Mouse (Mus musculus): Measurements from ENCODE around the gene Pip5k1a. TPM values are rescaled to one million over a fixed set of nuclear protein-coding genes. Genes with fewer than 3 reads are reported as not detected.
"Not testable (repeated sequence)": the region's sequence is repeated elsewhere in the genome, so short reads cannot be mapped to it uniquely, and the experiment has no call there.

Pip5k1a gene
- polyA plus RNA-seq, 1 experiment from 2014 or later, result 20.6 TPM

GRCm38 (mm10) chr3:95029291-95029827, 77.4 kb downstream of the Pip5k1a start:
- Histone ChIP-seq H3K36me3 (ENCODE audit: poor library complexity, severe bottlenecking) (peaks cover 47% of the 10 kb centered on the region), H3K4me1 (peaks cover 14% of the 10 kb centered on the region)
- not testable (repeated sequence) for H3K27me3 ChIP-seq; H3K27ac ChIP-seq; H3K4me2 ChIP-seq; ATAC-seq; H3K9ac ChIP-seq; H3K9me3 ChIP-seq (replicated peaks); H3K4me3 ChIP-seq
- 77% methylated on average over 3 of the region's 3 CpGs for WGBS

DNA sequence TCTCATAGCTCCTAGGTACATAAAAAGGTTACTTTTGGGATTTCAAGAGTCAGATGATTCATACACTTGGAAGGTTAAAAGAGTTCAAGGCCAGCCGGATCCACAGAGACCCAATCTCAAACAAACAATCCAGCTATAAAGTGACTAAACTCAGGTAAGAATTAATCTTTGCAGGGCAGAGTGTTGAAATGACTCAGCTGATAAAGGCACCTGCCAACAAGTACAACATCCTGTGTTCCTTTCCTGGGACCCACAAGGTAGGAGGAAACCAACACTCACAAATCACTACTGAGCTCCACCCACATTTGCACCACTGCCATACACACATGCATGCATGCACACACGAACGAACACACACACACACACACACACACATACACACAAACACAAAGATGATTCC, 78.1 kb downstream of the Pip5k1a start:
- Histone ChIP-seq H3K9me3 (replicated peaks) (no peaks in the 10 kb centered on the region), H3K4me3 (no peak overlapping the region), H3K9ac (no peak overlapping the region), H3K36me3 (ENCODE audit: poor library complexity, severe bottlenecking) (peaks cover 40% of the 10 kb centered on the region), H3K4me2 (no peak overlapping the region), H3K27me3 (no peaks in the 10 kb centered on the region), H3K4me1 (peaks cover 14% of the 10 kb centered on the region), H3K27ac (no peak overlapping the region)
- WGBS, result 92% methylated on average over 3 of the region's 3 CpGs
- ATAC-seq, result no peak

GRCm38 (mm10) chr3:95027701-95028100, 79.0 kb downstream of the Pip5k1a start:
- peak overlapping the region; percentile 2; the same call in 1 of the 2 replicates for H3K27ac ChIP-seq

GRCm38 (mm10) chr3:95027057-95027645, 79.6 kb downstream of the Pip5k1a start:
- Histone ChIP-seq H3K9ac (no peak overlapping the region), H3K4me2 (no peak overlapping the region), H3K4me1 (peaks cover 14% of the 10 kb centered on the region), H3K36me3 (ENCODE audit: poor library complexity, severe bottlenecking) (peaks cover 26% of the 10 kb centered on the region), H3K4me3 (no peak overlapping the region), H3K9me3 (replicated peaks) (no peaks in the 10 kb centered on the region), H3K27ac (peak overlapping the region; percentile 2; the same call in 1 of the 2 replicates), H3K27me3 (no peaks in the 10 kb centered on the region)
- WGBS, result 55% methylated on average over 5 of the region's 5 CpGs
- no peak for ATAC-seq

More at GRCm38 (mm10) chr3:95027701-95028100, 79.0 kb downstream of the Pip5k1a start:
- no peak overlapping the region for H3K4me3 ChIP-seq
- 72% methylated on average over 5 of the region's 5 CpGs for WGBS
- peaks cover 14% of the 10 kb centered on the region for H3K4me1 ChIP-seq
- H3K36me3 ChIP-seq (ENCODE audit: poor library complexity, severe bottlenecking), result peaks cover 31% of the 10 kb centered on the region
- peak; percentile 79 for ATAC-seq
- no peaks in the 10 kb centered on the region for H3K27me3 ChIP-seq
- no peak overlapping the region for H3K9ac ChIP-seq
- no peak overlapping the region for H3K4me2 ChIP-seq
- no peaks in the 10 kb centered on the region for H3K9me3 ChIP-seq (replicated peaks)

GRCm38 (mm10) chr3:95025202-95025601, 81.5 kb downstream of the Pip5k1a start:
- 51% methylated on average over 5 of the region's 5 CpGs for WGBS

GRCm38 (mm10) chr3:95024551-95024950, 82.2 kb downstream of the Pip5k1a start:
- no peaks in the 10 kb centered on the region for H3K27me3 ChIP-seq
- 26% methylated on average over 11 of the region's 11 CpGs for WGBS
- no peak overlapping the region for H3K9ac ChIP-seq

More at GRCm38 (mm10) chr3:95025202-95025601, 81.5 kb downstream of the Pip5k1a start:
- no peak overlapping the region for H3K4me3 ChIP-seq
- peaks cover 6% of the 10 kb centered on the region for H3K36me3 ChIP-seq (ENCODE audit: poor library complexity, severe bottlenecking)
- no peaks in the 10 kb centered on the region for H3K27me3 ChIP-seq
- no peak overlapping the region for H3K4me2 ChIP-seq
- H3K9ac ChIP-seq, result no peak overlapping the region
- H3K4me1 ChIP-seq, result peaks cover 14% of the 10 kb centered on the region
- ATAC-seq, result no peak
- H3K27ac ChIP-seq, result no peak overlapping the region
- no peaks in the 10 kb centered on the region for H3K9me3 ChIP-seq (replicated peaks)

GRCm38 (mm10) chr3:95020956-95021355, 85.8 kb downstream of the Pip5k1a start:
- not testable (repeated sequence) for H3K9ac ChIP-seq; H3K4me3 ChIP-seq; H3K27me3 ChIP-seq; ATAC-seq; H3K4me2 ChIP-seq; H3K9me3 ChIP-seq (replicated peaks); H3K36me3 ChIP-seq (ENCODE audit: poor library complexity, severe bottlenecking); H3K27ac ChIP-seq
- H3K4me1 ChIP-seq, result peaks cover 18% of the 10 kb centered on the region
- WGBS, result 93% methylated on average over 5 of the region's 5 CpGs

More at GRCm38 (mm10) chr3:95024551-95024950, 82.2 kb downstream of the Pip5k1a start:
- H3K4me1 ChIP-seq, result peaks cover 14% of the 10 kb centered on the region
- no peak overlapping the region for H3K4me3 ChIP-seq
- no peak overlapping the region for H3K27ac ChIP-seq
- ATAC-seq, result no peak
- no peaks in the 10 kb centered on the region for H3K9me3 ChIP-seq (replicated peaks)
- H3K4me2 ChIP-seq, result no peak overlapping the region
- H3K36me3 ChIP-seq (ENCODE audit: poor library complexity, severe bottlenecking), result no peaks in the 10 kb centered on the region

- Histone ChIP-seq H3K4me1 (peaks cover 16% of the 10 kb centered on the region), H3K27me3 (no peaks in the 10 kb centered on the region), H3K4me3 (no peak overlapping the region), H3K36me3 (ENCODE audit: poor library complexity, severe bottlenecking) (no peaks in the 10 kb centered on the region), H3K27ac (no peak overlapping the region), H3K9ac (no peak overlapping the region), H3K4me2 (no peak overlapping the region), H3K9me3 (replicated peaks) (no peaks in the 10 kb centered on the region)
- ATAC-seq, result no peak
- WGBS, result 87% methylated on average over 2 of the region's 2 CpGs
Measured at GRCm38 (mm10) chr3:95018741-95019140, 88.0 kb downstream of the Pip5k1a start.

DNA sequence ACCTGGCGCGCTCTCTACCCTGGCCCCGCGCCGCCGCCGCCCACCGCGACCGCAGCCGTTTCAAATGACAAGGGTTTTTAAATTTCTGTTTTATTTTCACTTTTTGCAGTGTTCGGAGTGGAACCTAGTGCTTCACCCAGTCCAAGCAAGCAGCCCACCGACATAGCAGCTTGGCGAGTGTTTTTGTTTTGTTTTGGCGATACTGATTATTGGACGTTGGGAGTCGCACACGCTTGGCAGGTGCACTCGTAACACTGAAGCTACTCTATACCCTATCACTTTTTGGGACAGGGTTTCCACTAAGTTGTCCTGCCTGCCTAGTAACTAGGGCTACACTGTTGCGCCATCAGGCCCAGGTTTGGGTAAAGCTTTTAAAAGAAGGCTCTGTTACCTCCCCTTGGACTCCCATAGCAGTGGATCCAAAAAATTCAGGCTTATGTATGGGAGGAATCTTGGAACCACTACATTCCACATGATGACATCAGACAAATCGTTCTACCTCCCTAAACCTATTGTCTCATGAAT, 90.1 kb downstream of the Pip5k1a start:
- WGBS, result 4% methylated on average over 21 of the region's 21 CpGs
- H3K36me3 ChIP-seq (ENCODE audit: poor library complexity, severe bottlenecking), result peaks cover 9% of the 10 kb centered on the region

DNA sequence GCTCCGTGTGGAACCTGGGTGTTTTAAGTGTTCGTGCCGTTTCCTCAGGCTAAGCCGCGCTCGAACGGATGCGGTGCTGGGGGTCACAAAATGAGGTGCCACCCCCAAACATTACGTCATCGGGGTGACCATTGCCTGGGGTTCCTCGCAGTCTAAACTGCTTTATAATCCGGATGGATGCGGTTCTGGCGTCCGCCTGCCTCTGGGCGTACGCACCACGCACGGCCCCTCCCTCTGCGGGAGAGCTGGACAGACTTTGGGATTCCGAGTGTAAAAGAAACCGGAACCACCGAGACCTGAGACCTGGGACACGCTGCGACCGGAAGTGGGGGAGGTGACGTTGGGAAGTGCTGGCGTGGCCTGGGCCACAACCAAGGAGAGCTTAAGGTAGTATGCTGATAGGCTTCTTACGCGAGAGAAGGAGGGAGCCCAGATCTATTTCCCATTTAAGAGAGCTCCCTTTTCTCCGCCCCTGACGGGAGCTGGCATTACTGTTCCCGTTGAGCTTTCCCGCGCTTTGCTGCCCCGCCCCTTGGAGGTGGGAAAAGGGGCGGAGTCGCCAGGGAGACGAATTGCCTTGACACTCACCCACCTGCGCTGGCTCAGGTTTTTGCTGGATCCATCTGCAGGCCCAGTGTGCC, 90.7 kb downstream of the Pip5k1a start:
- peak; percentile 68 for ATAC-seq
- H3K4me3 ChIP-seq, result peak overlapping the region; percentile 82
- H3K27ac ChIP-seq, result peak overlapping the region; percentile 94
- no peaks in the 10 kb centered on the region for H3K27me3 ChIP-seq
- peaks cover 15% of the 10 kb centered on the region for H3K36me3 ChIP-seq (ENCODE audit: poor library complexity, severe bottlenecking)
- H3K9me3 ChIP-seq (replicated peaks), result no peaks in the 10 kb centered on the region
- H3K4me1 ChIP-seq, result peaks cover 27% of the 10 kb centered on the region
- WGBS, result 0% methylated on average over 40 of the region's 40 CpGs
- H3K4me2 ChIP-seq, result peak overlapping the region; percentile 83
- peak overlapping the region; percentile 71 for H3K9ac ChIP-seq

More for the DNA sequence above, 90.1 kb downstream of the Pip5k1a start:
- Histone ChIP-seq H3K4me1 (peaks cover 27% of the 10 kb centered on the region), H3K4me3 (peak overlapping the region; percentile 82), H3K9ac (peak overlapping the region; percentile 71), H3K9me3 (replicated peaks) (no peaks in the 10 kb centered on the region), H3K27me3 (no peaks in the 10 kb centered on the region), H3K4me2 (peak overlapping the region; percentile 83), H3K27ac (peak overlapping the region; percentile 94)
- no peak for ATAC-seq

DNA sequence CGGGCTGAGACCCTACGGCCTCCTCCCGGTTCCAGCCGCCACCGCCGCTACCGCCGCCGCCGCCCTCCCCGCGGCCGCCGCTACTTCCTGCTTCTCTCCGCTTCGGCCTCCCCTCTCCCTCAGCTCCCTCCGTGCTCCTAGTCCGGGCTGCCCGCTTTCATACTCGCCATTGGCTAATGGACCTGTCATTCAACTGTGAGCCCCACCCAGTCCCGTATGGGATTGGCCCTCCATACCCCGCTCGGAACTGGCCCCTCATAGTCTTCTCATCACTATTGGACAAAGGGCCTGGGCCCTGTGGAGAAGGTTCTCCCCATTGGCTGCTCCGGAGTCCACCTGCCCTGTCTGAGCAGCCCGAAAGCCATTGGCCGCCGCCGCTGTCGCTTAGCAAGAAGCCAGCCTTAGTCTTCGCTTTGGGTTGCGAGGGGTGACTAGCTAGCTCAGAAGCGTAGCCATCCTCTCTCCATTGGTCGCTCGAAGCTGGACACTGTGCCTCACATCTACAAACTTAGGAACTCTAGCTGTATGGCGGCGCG, 91.3 kb downstream of the Pip5k1a start, which contains the start of gene Zfp687:
Zfp687 (minus strand) TSS at position 112 of the 536 bp plus-strand sequence.
- H3K4me3 ChIP-seq, result peak within 1 kb of the TSS; percentile 82
- H3K36me3 ChIP-seq (ENCODE audit: poor library complexity, severe bottlenecking), result peaks cover 21% of the 10 kb centered on the region
- H3K4me2 ChIP-seq, result peak within 1 kb of the TSS; percentile 96
- H3K27me3 ChIP-seq, result no peaks in the 10 kb centered on the region
- peak; percentile 99 for ATAC-seq
- H3K27ac ChIP-seq, result peak within 1 kb of the TSS; percentile 94
- peak within 1 kb of the TSS; percentile 86 for H3K9ac ChIP-seq
- H3K9me3 ChIP-seq (replicated peaks), result no peaks in the 10 kb centered on the region
- WGBS, result under 1% methylated on average over 35 of the region's 37 CpGs
- peaks cover 27% of the 10 kb centered on the region for H3K4me1 ChIP-seq

All from forebrain, embryonic 13.5 days (tissue).